Mouse (Mus musculus) urinary bladder, postnatal 4 days (tissue): ENCODE results near the gene Ehhadh.

Source experiments
- DNase-seq, 2 experiments: peaks; one replicate each; pipeline ENCODE4 v3.0.0; 2021 to 2022; ENCODE audit warnings: low spot score in 2 of 2

Gene Ehhadh

DNA sequence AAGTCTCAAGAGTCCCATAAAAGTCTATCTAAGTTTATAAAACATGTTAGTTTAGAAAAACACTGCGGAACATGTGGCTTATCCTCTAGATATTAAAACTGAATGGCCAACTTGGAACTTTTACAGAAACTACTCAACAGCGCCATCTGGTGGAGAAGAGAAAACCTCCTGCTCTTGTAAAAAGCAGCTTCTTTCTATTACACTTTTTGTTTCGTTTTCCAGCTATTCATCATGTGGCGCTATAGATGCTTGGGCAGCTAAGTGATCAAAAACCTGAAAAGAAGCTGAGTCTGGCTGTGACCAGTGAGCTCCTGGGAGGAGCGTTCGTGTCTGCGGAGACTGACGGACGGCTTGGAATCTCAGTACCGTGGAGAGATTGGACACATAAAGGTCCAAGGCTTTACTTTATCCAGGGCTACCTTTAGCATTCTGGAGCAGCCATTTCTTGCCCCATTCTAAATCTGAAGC, 59.7 kb downstream of the Ehhadh start:
- peak; percentile 56 to 77 for DNase-seq

DNA sequence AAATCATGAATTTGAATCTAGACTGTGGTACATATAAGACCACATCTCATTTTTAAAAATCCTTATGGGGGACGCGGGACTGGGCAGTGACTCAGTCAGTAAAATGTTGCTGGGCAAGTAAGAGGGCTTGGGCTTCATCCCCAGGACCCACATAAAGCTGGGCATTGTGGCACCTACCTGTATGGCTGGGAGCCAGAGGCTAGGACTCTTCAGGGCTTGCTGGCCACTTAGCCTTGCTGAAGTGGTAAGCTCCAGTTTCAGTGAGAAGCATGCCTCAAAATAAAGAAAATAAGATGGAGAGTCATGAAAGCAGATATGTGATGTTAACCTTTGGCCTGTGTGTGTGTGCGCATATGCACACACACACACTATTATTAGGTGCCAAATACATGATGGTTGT, 60.2 kb downstream of the Ehhadh start:
- DNase-seq: no peak

DNA sequence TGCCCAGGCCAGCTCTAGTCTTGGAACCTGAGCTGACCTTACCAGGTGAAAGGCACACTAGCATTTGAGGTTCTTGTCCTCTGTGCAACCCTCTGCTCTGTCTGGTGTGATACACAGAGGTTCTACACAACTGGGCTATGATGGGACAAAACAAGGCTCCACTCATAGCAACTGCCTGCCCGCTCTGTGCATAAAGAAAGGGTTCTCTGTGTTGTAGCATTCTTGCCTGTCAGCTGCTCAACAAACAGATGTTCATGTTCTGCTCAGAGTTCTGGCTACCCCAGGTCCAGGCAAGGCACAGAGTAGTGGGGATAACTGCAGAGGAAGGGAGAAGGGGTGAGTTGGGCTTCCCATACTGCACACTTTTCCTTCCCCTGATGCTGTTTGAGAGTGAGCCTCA, 63.3 kb downstream of the Ehhadh start:
- DNase-seq: no peak

DNA sequence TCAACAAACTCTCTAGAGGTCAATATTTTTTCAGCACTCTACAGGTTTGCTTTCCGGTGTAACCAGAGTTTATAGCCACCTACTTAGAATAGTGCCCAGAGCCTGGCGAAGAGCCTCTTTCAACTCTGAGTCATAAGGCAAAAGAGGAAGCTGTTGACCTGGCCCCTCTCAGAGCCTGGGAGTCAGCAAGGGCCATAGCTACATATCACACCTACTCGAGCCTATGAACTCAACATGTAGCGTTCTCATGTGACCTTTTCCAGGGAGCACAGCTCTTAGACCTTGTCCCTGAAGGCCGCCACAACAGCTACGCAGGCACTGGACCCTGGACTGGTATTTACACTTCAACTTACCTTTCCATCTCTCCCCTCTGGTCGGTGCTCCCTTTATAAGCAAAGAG, 67.8 kb downstream of the Ehhadh start:
- DNase-seq: no peak

DNA sequence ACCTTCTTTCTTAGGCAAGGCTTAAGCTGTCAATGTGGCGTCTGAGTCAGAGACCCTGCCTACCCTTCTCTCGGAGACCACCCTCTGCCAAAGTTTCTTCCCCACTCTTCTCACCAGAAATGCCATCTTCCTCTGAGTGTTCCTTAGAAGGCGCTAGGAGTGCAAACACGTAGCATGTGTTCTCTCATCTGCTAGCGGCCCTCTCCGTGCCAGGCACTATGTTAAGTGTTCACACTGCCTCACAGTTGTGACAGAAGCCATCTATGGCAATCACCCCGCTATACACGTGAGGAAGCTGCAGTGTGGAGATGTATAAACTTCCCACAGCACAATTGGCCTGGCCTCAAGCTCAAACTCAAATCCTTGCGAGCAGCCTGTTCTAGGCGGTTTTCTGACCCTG, 73.1 kb downstream of the Ehhadh start:
- no peak for DNase-seq
